Mouse (Mus musculus) kidney, embryonic 14.5 days (tissue): ENCODE data around the gene Smc4. TPM values are rescaled to one million over a fixed set of nuclear protein-coding genes. Genes with fewer than 3 reads are reported as not detected.
A peak's percentile ranks its signal among the peaks of the same experiment; 100 is the strongest.
"Not testable (repeated sequence)": the region's sequence is repeated elsewhere in the genome, so short reads cannot be mapped to it uniquely, and the experiment has no call there.

Source experiments
- ATAC-seq: fragments of 200-750 bp; cut with Nextera tagmentation; 2 replicates; pipeline ENCODE4 v1.8.0; 2017; ENCODE audit warnings: moderate number of reproducible peaks, mild to moderate bottlenecking, moderate TSS enrichment, moderate library complexity; ENCODE audit not compliant: low FRiP score, low TSS enrichment
- H3K27ac ChIP-seq: fragments of 300-500 bp; sonication (generic); 2 replicates; pipeline ENCODE4 v1.5.1; 2014; ENCODE audit warnings: low read depth, mild to moderate bottlenecking, low read length, moderate library complexity, mixed read lengths
- H3K27me3 ChIP-seq: fragments of 300-500 bp; sonication (generic); 2 replicates; pipeline ENCODE4 v1.6.1; 2014; ENCODE audit warnings: mild to moderate bottlenecking, low read length; ENCODE audit not compliant: control insufficient read depth, insufficient read depth
- H3K36me3 ChIP-seq: fragments of 300-500 bp; sonication (generic); 2 replicates; pipeline ENCODE4 v1.6.1; 2014; ENCODE audit warnings: low read length, mixed read lengths; ENCODE audit not compliant: control insufficient read depth, insufficient read depth
- H3K4me1 ChIP-seq: fragments of 300-500 bp; sonication (generic); 2 replicates; pipeline ENCODE4 v1.6.1; 2014; ENCODE audit warnings: low read length, mixed read lengths; ENCODE audit not compliant: control insufficient read depth, insufficient read depth
- H3K4me2 ChIP-seq: fragments of 300-500 bp; sonication (generic); replicated peaks from 2 replicates; pipeline ENCODE4 v1.6.1; 2014; ENCODE audit warnings: low read depth, mild to moderate bottlenecking, low read length
- H3K4me3 ChIP-seq: fragments of 300-500 bp; sonication (generic); 2 replicates; pipeline ENCODE4 v1.5.1; 2014; ENCODE audit warnings: mild to moderate bottlenecking, low read length
- H3K9ac ChIP-seq: fragments of 300-500 bp; sonication (generic); 2 replicates; pipeline ENCODE4 v1.6.1; 2014; ENCODE audit warnings: low read depth, mild to moderate bottlenecking, low read length, moderate library complexity
- H3K9me3 ChIP-seq: fragments of 300-500 bp; sonication (generic); 2 replicates; pipeline ENCODE4 v1.6.1; 2016; ENCODE audit warnings: low read length; ENCODE audit not compliant: control insufficient read depth
- WGBS: fragments of 180-500 bp; shearing (Covaris S2); extraction: QIAGEN DNeasy Blood & Tissue Kit; methylation state at CpG from one replicate; pipeline ENCODE4 v1.1.7; 2014; 5-methylcytosine and 5-hydroxymethylcytosine counted together
- polyA plus RNA-seq: library from polyadenylated mRNA; unstranded; fragments of >200 nt; fragmentation: Nextera tagmentation; extraction: Ambion mirVana; gene quantifications from 2 replicates; pipeline ENCODE4 v1.2.1, GENCODE M21; 2014

Gene Smc4
- polyA plus RNA-seq, 1 experiment from 2014 or later = 189 TPM

DNA sequence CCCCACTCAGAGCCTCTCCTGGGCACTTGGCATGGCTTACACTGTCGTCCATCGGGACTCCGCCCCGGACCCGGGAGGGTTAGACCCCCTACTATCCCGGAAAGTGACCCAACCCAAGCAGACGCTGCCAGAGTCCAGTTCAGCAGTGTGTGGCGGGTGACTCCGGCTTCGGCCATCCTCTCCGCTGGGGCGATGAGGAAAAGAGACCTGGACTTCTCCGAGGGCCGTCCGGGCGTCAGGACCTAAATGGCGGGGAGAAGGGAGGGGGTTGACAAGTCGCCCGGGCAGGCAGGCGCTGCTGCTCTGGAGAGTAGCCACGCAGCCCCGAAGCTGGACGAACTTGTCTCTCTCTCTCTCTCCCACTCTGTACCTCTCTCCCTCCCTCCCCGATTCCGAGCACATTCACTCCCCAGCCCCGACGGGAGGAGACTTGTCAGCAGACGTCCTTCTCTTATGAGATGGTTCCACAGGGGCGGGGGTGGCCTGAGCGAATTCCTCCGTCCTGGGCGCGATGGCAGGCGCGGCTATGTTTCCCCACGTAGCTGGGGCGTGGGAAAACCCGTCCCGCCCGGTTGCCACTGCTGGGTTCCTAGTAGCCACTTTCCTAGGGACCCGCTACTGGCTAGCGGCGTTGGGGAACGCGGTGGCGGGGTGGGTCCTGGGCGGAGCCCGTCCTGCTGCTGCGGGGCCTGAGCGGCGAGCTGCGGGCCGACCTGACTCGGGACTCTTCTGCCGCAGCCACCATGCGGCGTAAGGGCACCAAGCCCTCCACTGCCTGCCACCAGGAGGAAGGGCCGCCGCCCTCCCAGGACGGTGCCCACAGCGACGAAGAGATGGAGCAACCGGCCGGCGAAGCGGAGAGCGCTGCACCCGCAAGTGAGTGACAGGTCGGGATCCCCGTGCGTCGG is 1.1 kb downstream of the Smc4 start:
- Histone ChIP-seq H3K27me3 (no peaks in the 10 kb centered on the region), H3K4me2 (peak overlapping the region; percentile 62), H3K9me3 (no peaks in the 10 kb centered on the region), H3K4me1 (peaks cover 12% of the 10 kb centered on the region), H3K27ac (peak overlapping the region; percentile 92), H3K36me3 (peaks cover 13% of the 10 kb centered on the region; the same call in 1 of the 2 replicates), H3K9ac (peak overlapping the region; percentile 83), H3K4me3 (peak overlapping the region; percentile 98)
- ATAC-seq = peak; percentile 74
- under 1% methylated on average over 72 of the region's 72 CpGs for WGBS

DNA sequence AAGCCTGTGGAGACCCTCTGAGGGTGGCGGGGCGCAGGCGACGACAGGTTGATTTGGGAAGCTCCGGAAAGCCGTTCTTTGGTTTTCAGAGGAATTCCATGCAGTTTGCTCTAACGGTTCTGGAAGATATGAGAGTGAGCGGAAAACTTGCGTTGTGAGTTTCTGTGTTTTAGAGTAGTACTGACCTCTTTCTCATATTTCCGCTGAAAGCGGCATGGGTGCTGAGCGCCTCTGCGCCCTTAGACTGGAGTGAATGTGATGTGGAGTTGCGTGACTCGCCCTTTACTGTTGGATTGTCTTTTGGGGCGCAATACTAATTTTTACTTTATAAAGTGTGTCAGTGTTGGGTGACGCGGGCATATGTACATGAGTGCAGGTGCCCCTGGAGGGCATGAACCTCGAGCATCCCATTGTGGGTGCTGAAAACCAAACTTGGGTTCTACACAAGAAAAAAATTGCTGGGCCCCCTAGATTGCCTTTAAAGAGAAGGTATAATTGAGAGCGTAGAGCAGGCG is 1.8 kb downstream of the Smc4 start:
- H3K27ac ChIP-seq = peak overlapping the region; percentile 92
- H3K9ac ChIP-seq = peak overlapping the region; percentile 83
- H3K9me3 ChIP-seq = no peaks in the 10 kb centered on the region
- H3K4me2 ChIP-seq = peak overlapping the region; percentile 62
- no peak for ATAC-seq
- H3K27me3 ChIP-seq = no peaks in the 10 kb centered on the region
- H3K36me3 ChIP-seq = peaks cover 13% of the 10 kb centered on the region; the same call in 1 of the 2 replicates
- H3K4me3 ChIP-seq = peak overlapping the region; percentile 98
- H3K4me1 ChIP-seq = peaks cover 12% of the 10 kb centered on the region
- 5% methylated on average over 21 of the region's 21 CpGs for WGBS

DNA sequence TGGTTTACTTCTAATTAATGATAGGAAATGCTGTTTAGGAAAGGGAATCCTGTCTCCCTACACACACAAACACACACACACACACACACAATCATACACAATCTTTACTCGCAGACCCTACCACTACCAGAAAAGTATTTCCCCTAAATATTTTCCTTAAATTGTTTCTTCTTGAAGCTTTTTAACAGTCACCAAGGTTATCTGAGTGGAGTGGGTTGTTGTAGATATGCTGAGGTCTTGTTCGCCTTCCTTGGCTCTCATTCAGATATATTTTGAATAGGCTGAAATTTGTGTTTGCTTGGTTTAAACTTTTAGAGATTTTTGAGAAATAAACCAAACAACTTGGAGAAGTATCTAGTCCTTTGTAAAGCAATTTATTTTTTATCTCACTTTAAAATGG is 4.3 kb downstream of the Smc4 start:
- no peak overlapping the region for H3K9ac ChIP-seq
- H3K4me2 ChIP-seq = no peak overlapping the region
- no peaks in the 10 kb centered on the region for H3K9me3 ChIP-seq
- peaks cover 28% of the 10 kb centered on the region for H3K36me3 ChIP-seq
- 89% methylated on average over 2 of the region's 2 CpGs for WGBS
- no peaks in the 10 kb centered on the region for H3K27me3 ChIP-seq
- ATAC-seq = no peak
- no peak overlapping the region for H3K4me3 ChIP-seq
- H3K27ac ChIP-seq = no peak overlapping the region
- peaks cover 7% of the 10 kb centered on the region; the same call in 1 of the 2 replicates for H3K4me1 ChIP-seq

DNA sequence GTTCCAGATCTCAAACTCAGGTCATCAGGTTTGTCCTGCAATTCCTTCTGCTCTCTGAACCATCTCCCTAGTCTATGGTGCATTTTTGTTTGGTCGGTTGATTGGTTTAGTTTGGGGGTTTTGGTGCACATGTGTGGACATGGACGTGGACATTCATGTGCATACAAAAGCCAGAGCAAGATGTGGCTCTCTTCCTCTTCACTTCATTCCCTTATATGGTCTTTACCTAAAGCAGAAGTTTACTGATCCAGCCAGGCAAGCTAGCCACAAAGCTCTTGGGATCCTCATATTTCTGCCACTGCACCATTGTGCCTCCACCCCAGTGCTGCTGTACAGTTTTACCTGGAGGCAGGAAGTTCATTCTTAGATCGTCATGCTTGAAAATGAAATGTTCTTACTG is 12.6 kb downstream of the Smc4 start:
- H3K4me1 ChIP-seq = no peaks in the 10 kb centered on the region
- H3K36me3 ChIP-seq = peaks cover 65% of the 10 kb centered on the region
- H3K9me3 ChIP-seq = no peaks in the 10 kb centered on the region
- no peak for ATAC-seq
- H3K4me2 ChIP-seq = no peak overlapping the region
- H3K4me3 ChIP-seq = no peak overlapping the region
- 86% methylated on average over 3 of the region's 3 CpGs for WGBS
- no peak overlapping the region for H3K27ac ChIP-seq
- H3K27me3 ChIP-seq = no peaks in the 10 kb centered on the region
- H3K9ac ChIP-seq = no peak overlapping the region

DNA sequence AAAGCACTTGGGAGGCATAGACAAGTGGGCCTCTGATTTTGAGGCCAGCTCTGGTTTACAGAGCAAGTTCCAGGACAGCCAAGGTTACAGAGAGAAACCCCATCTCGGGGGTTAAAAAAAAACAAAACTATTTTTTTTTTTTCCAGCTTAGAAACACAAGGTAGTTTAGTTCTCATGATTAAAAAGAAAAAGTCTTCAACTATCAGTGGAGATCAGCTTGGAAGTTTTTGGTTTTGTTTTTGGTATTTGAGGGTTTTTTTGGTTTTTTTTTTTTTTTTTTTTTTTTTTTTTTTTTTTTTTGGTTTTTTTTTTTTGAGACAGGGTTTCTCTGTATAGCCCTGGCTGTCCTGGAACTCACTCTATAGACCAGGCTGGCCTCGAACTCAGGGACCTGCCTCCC is 14.1 kb downstream of the Smc4 start:
- not testable (repeated sequence) for ATAC-seq, H3K4me2 ChIP-seq, H3K4me1 ChIP-seq, H3K9me3 ChIP-seq, H3K9ac ChIP-seq, H3K27me3 ChIP-seq, H3K27ac ChIP-seq, H3K4me3 ChIP-seq
- WGBS = 93% methylated on average over 2 of the region's 2 CpGs
- peaks cover 66% of the 10 kb centered on the region for H3K36me3 ChIP-seq

DNA sequence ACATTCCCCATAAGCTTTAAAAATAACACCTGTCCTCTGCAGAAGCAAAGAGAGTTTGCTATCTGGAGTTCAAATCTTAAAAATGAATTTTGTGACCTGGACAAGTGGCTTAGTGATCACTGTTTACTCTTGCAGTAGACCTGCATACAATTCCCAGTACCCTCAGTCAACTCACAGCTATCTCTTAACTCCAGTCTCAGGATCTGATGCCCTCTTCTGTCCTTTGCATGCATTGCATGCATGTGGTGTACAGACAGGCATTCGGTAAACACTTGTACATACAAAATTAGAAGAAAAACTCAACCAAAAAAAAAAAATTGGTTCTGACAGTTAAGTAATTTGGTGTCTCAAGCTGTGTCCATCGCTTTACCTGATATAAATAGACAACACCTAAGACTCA is 15.7 kb downstream of the Smc4 start:
- Histone ChIP-seq H3K9me3 (no peaks in the 10 kb centered on the region), H3K36me3 (peaks cover 77% of the 10 kb centered on the region), H3K27ac (no peak overlapping the region), H3K27me3 (no peaks in the 10 kb centered on the region), H3K4me1 (no peaks in the 10 kb centered on the region), H3K9ac (no peak overlapping the region), H3K4me2 (no peak overlapping the region), H3K4me3 (no peak overlapping the region)
- ATAC-seq = no peak
- WGBS = 93% methylated on average over 2 of the region's 2 CpGs

DNA sequence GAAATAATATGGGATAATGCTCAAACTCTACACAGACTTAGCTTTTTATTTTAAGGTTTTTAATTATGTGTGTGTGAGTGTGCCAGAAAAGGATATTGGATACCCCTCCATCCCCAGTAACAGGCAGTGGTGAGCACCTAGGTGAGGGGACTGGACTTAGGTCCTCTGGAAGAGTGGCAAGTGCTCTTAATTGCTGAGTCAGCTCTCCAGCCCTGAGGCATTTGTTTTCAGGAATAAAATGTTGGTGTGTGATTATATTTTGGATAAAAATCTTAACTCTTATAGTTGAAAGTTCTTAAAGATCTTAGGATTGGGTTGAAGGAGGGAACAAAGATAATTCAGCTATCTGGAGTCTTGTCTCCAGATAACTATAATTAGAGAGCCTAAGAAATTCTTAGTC is 16.2 kb downstream of the Smc4 start:
- H3K9me3 ChIP-seq = no peaks in the 10 kb centered on the region
- H3K4me2 ChIP-seq = no peak overlapping the region
- no peak overlapping the region for H3K27ac ChIP-seq
- peaks cover 81% of the 10 kb centered on the region for H3K36me3 ChIP-seq
- no peak overlapping the region for H3K4me3 ChIP-seq
- no peak overlapping the region for H3K9ac ChIP-seq
- H3K27me3 ChIP-seq = no peaks in the 10 kb centered on the region
- ATAC-seq = no peak
- H3K4me1 ChIP-seq = no peaks in the 10 kb centered on the region

DNA sequence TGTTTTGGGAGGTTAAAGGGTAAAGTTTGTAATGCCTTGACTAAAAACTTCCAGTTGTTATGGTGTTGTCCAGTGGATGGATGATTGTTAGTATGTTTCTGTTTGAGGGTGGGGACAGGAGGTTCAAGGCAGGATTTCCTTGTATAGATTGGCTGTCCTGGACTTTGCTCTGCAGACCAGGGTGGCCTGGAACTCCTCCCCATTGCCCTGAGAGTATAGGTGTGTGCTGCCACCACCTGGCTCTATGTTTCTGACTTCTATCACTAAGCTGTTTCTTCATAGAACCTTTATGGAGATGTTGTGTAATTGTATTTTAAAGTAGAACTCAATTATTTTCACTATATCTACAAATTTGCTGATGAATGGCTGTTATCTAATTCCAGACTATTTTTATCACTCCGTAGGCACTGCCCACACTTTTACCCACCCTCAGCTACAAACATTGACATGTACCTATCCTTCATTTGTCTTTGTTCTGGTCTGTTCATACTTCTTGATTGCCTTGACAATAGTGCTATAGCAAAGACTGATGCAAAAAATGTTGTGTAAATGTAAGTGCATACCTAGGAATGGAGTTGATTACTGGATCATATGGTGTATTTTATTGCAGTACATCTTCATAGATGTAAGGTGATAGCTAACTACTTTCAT is 21.7 kb downstream of the Smc4 start:
- Histone ChIP-seq H3K4me2 (no peak overlapping the region), H3K27me3 (no peaks in the 10 kb centered on the region), H3K9me3 (no peaks in the 10 kb centered on the region), H3K27ac (no peak overlapping the region), H3K9ac (no peak overlapping the region), H3K4me1 (no peaks in the 10 kb centered on the region), H3K36me3 (peaks cover 82% of the 10 kb centered on the region), H3K4me3 (no peak overlapping the region)
- 94% methylated on average over 1 of the region's 1 CpGs for WGBS
- no peak for ATAC-seq

DNA sequence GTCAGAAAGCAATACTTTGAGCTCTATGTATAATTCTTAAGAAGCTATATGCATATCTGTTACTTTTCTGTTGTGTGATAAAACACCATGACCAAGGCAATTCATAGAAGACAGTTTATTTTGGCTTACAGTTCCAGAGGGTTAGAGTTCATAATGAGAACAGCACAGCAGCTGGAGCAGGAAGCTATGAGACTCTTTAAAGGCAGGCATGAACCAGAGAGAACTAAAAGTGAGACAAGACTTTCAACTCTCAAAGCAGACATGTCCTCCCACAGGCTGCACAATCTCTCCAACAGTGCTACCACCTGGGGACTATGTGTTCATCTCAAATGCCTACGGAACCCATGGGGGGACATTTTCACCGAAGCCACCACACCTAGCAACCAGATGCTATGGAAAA is 35.6 kb downstream of the Smc4 start:
- Histone ChIP-seq H3K4me3 (no peak overlapping the region; the same call in 1 of the 2 replicates), H3K27ac (no peak overlapping the region), H3K4me2 (no peak overlapping the region), H3K36me3 (peaks cover 40% of the 10 kb centered on the region), H3K9ac (no peak overlapping the region), H3K9me3 (no peaks in the 10 kb centered on the region), H3K27me3 (no peaks in the 10 kb centered on the region), H3K4me1 (peaks cover 6% of the 10 kb centered on the region; the same call in 1 of the 2 replicates)
- ATAC-seq = no peak
- WGBS = 97% methylated on average over 2 of the region's 2 CpGs
